Mouse (Mus musculus) adrenal gland, postnatal 0 days (tissue): ENCODE results near the gene Pigm. TPM values are rescaled to one million over a fixed set of nuclear protein-coding genes. Genes with fewer than 3 reads are reported as not detected.

Experiments used
- polyA plus RNA-seq: library from polyadenylated mRNA; unstranded; fragments of >200 nt; fragmentation: Nextera tagmentation; extraction: Ambion mirVana; gene quantifications from 2 replicates; pipeline ENCODE4 v1.2.1, GENCODE M21; 2015

Gene Pigm
- 3.3 and 4.9 TPM in 2 replicates for polyA plus RNA-seq

GRCm38 (mm10) chr1:172376198-172376667 is at the start of gene Pigm:
Gene Pigm (plus strand): TSS chr1:172376546.

GRCm38 (mm10) chr1:172329131-172329530 is 47.2 kb upstream of the Pigm start, which contains the start of gene Kcnj9:
Gene Kcnj9 (minus strand): TSS chr1:172329318.

DNA sequence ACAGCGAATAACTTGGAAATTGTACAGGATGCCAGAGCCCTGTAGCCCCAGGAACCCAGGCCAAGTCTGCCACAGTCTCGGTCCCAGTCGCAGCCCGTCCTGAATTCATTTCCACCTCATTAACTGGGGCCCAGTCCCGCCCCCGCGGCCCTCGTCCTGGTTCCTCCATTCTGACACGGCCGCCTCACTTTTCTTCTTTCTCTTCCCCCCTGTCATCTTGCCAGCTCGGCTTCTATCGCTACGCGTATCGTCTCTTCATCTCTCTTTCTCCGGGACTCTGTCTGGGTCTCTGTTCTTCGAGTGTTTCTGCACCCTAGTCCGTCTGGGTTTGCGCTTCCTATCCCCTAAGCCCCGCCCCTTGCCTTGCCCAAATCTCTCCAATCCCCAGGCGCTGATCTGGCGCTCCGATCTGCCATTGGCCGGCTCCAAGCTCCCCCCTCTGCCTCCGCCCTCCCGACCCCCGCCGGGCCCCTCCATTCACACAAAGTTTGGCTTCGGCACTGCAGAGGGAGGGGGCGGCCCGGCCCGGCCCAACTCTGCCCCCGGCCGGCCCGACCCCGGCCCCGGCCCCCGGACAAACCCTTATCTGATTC is 35.5 kb upstream of the Pigm start, which contains the start of gene Kcnj10:
Gene Kcnj10, plus strand, starts transcription at position 482 of the 593 bp plus-strand sequence.

Other genes starting within 250 kb of the Pigm start
- 131 and 196 TPM in 2 replicates for gene Pex19, start 249.8 kb upstream of the Pigm start, polyA plus RNA-seq
- 85.4 and 126 TPM in 2 replicates for gene Dcaf8, start 228.5 kb upstream of the Pigm start, polyA plus RNA-seq
- 91.0 and 111 TPM in 2 replicates for gene Pea15a, start 169.7 kb upstream of the Pigm start, polyA plus RNA-seq
- gene Casq1, start 156.7 kb upstream of the Pigm start, polyA plus RNA-seq, result 1.3 and 9.1 TPM in 2 replicates
- 0.68 and 2.4 TPM in 2 replicates for gene Atp1a4, start 118.1 kb upstream of the Pigm start, polyA plus RNA-seq
- 29.8 and 33.0 TPM in 2 replicates for gene Igsf8, start 114.9 kb upstream of the Pigm start, polyA plus RNA-seq
- gene Atp1a2, start 78.5 kb upstream of the Pigm start, polyA plus RNA-seq, result 4.1 and 5.3 TPM in 2 replicates
- gene Kcnj9, start 47.2 kb upstream of the Pigm start, polyA plus RNA-seq, result 0.28 TPM in 1 of 2 replicates, not detected in the other
- 0.30 and 0.65 TPM in 2 replicates for gene Kcnj10, start 35.3 kb upstream of the Pigm start, polyA plus RNA-seq
- gene Slamf9, start 98.8 kb downstream of the Pigm start, polyA plus RNA-seq, result 2.1 and 2.9 TPM in 2 replicates
- 6.3 and 9.2 TPM in 2 replicates for gene Igsf9, start 105.2 kb downstream of the Pigm start, polyA plus RNA-seq
- gene Tagln2, start 123.5 kb downstream of the Pigm start, polyA plus RNA-seq, result 205 and 299 TPM in 2 replicates
- 0.98 and 2.0 TPM in 2 replicates for gene Cfap45, start 144.3 kb downstream of the Pigm start, polyA plus RNA-seq
- 0.70 and 1.1 TPM in 2 replicates for gene Vsig8, start 179.4 kb downstream of the Pigm start, polyA plus RNA-seq
- gene Slamf8, start 214.0 kb downstream of the Pigm start, polyA plus RNA-seq, result 0.15 TPM in 1 of 2 replicates, not detected in the other
- 0.22 TPM in 1 of 2 replicates, not detected in the other for gene Fcrl6, start 226.0 kb downstream of the Pigm start, polyA plus RNA-seq